Mouse (Mus musculus): ENCODE results near the gene Cd5l.
"Not testable (repeated sequence)": the region's sequence is repeated elsewhere in the genome, so short reads cannot be mapped to it uniquely, and the experiment has no call there.

Gene Cd5l

DNA sequence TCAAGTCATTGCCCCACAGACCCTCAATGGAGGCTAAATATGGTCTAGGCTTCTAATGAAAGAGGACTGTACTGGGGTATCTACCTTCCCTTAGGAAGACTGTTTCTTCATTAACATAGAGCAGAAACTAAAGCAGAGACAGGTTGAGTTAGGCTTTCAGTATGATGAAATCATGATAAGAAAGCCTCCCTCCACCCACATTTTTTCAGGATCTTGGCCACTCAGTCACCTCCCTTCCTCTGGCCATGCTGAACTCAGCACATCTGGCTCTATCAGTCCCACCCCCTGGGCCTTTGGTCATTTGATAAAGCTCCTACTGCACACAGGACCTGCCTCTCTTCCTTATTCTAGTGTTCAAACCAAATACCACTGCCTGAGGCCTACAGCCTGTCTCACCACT, at the start of gene Cd5l:
TSS of gene Cd5l (plus strand) at position 301 of the 400 bp plus-strand sequence.
- no peak for DNase-seq (ENCODE audit: low spot score in 2 of 2)

GRCm38 (mm10) chr3:87309922-87310321, 47.8 kb upstream of the Cd5l start:
- DNase-seq (ENCODE audit: low spot score in 2 of 2), result no peak

- no peak for DNase-seq (ENCODE audit: low spot score in 2 of 2)
Observed at GRCm38 (mm10) chr3:87322557-87322956, 35.1 kb upstream of the Cd5l start.

DNA sequence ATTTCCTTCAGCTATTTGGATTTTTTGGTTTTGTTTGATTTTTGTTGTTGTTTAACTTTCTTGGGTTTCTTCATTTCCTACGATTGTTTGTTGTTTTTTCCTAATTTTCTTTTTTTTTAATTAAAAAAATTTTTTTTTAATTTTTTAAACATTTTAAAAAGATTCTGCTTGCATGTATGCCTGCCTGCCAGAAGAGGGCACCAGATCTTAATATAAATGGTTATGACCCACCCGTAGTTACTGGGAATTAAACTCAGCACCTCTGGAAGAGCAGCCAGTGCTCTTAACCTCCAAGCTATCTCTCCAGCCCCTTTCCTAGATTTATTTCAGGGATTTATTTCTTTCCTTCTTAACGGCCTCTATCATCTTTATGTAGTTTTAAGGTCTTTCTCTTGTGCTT, 33.9 kb upstream of the Cd5l start:
- DNase-seq (ENCODE audit: low spot score in 2 of 2), result no peak

DNA sequence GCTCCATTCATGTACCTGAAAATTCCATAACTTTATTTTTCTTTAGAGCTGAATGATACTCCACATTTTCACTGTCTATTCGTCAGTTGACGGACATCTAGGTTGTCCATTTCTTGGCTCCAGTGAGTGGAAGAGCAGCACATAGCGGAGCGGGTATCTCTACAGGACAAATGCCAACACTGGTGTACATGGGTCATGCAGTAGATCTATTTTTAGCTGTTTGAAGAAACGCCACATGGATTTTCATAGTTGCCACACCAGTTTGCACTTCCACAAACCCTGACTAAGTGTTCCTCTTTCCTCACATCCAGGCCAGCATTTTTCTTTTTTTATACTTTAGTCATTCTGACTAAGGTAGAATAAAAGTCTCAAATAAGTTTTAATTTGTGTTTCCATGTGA, 19.8 kb upstream of the Cd5l start:
- DNase-seq (ENCODE audit: low spot score in 2 of 2), result no peak

DNA sequence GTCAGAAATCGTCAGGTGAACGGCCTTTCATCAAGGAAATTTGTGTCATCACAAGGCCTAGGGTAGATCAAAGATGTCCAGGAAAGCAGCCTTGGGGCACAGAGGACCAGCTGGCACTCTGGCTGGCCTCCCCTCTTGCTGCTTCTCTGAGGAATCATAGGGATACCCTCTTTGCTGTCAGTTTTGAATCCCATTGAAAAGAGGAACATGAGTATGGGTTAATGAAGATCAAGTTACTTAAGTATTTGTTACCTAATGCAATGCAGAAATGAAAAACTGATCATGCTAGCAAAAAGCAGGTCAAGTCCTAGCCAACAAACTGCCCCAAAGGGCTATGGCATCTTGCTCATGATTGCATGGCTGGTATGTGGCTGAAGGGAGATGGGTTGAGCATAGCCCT, 6.7 kb upstream of the Cd5l start:
- not testable (repeated sequence) for DNase-seq (ENCODE audit: low spot score in 2 of 2)

GRCm38 (mm10) chr3:87359215-87359614, 1.5 kb downstream of the Cd5l start:
- no peak for DNase-seq (ENCODE audit: low spot score in 2 of 2)

DNA sequence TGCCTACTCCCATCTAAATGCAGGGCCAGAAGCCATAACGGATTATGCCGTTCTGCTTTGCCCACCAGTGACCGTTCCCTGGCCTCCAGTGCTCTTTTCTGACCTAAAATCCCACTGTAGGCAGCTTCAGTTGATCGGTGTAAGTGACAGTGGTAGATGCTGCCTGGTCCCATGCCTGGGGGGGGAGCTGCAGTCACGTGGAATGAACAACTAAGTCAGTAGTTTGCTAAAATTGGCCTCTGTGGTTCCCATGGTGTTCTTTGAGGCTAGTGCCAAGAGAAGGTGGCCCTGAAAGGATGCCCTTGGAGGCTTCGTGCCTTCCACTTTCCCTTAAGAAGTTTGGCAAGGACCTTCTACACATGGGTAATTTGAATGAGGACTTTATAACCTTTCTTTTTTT, 2.8 kb downstream of the Cd5l start:
- DNase-seq (ENCODE audit: low spot score in 2 of 2), result no peak

DNA sequence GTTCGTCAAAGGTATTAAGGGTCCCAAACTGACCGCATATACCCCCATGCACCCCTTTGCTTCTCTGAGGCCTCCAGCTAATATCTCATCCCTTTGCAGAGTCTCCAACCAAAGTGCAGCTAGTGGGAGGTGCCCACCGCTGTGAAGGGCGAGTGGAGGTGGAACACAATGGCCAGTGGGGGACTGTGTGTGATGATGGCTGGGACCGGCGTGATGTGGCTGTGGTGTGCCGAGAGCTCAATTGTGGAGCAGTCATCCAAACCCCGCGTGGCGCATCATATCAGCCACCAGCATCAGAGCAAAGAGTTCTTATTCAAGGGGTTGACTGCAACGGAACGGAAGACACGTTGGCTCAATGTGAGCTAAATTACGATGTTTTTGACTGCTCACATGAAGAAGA, 8.0 kb downstream of the Cd5l start:
- no peak for DNase-seq (ENCODE audit: low spot score in 2 of 2)

GRCm38 (mm10) chr3:87367511-87367910, 9.8 kb downstream of the Cd5l start:
- no peak for DNase-seq (ENCODE audit: low spot score in 2 of 2)

DNA sequence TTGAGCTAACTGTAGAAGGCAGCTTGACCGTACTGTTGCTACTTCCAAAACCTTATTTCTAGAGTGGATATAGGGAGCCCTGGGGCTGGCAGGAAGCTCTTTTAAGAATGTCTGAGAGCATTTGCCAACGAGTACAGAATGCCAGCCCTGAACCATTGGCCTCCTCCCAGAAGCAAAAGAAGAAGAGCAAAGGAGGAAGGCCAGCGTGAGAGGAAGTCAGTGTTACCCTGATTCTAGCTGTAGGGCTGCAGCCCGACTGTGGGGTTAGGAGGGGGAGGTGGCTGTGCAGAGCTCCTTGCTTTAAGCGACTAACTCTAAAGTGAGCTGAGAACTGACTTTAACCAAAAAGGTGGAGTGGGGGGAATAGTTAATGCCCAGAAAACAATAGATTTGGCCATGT, 11.5 kb downstream of the Cd5l start:
- DNase-seq (ENCODE audit: low spot score in 2 of 2), result peak in 1 of 2 experiments; percentile 57

GRCm38 (mm10) chr3:87376195-87377165, 18.8 kb downstream of the Cd5l start, which contains the start of gene Fcrl1:
Gene Fcrl1 (plus strand): TSS chr3:87376387.
- peak in 1 of 2 experiments; percentile 21 for DNase-seq (ENCODE audit: low spot score in 2 of 2)

GRCm38 (mm10) chr3:87377228-87377627, 19.5 kb downstream of the Cd5l start:
- no peak for DNase-seq (ENCODE audit: low spot score in 2 of 2)

- no peak for DNase-seq (ENCODE audit: low spot score in 2 of 2)
Observed at GRCm38 (mm10) chr3:87377719-87378118, 20.0 kb downstream of the Cd5l start.

GRCm38 (mm10) chr3:87379641-87380315, 22.1 kb downstream of the Cd5l start:
- peak in 1 of 2 experiments; percentile 35 for DNase-seq (ENCODE audit: low spot score in 2 of 2)

GRCm38 (mm10) chr3:87381806-87382712, 24.4 kb downstream of the Cd5l start:
- no peak for DNase-seq (ENCODE audit: low spot score in 2 of 2)

- DNase-seq (ENCODE audit: low spot score in 2 of 2), result no peak
Observed at GRCm38 (mm10) chr3:87383308-87383707, 25.6 kb downstream of the Cd5l start.

GRCm38 (mm10) chr3:87385105-87385504, 27.4 kb downstream of the Cd5l start:
- DNase-seq (ENCODE audit: low spot score in 2 of 2), result no peak

DNA sequence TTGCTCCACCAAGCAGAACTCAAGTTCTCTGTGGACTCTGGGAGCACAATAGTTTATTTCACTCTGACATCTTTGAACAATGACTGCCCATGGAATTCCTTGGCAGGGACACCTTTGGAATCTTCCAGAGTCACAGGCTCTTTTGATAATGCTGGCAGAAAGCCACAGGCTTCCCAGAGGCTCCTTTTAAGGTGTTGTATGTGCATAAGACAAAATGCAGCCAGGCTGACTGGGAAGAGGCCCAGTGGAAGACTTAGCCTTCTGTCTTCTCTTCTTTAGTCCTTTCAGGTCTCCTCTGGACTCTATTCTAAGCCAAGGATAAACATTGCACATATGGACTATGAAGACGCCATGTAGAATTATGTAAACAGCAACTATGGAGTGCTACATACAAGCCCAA, 33.3 kb downstream of the Cd5l start:
- DNase-seq (ENCODE audit: low spot score in 2 of 2), result no peak

DNA sequence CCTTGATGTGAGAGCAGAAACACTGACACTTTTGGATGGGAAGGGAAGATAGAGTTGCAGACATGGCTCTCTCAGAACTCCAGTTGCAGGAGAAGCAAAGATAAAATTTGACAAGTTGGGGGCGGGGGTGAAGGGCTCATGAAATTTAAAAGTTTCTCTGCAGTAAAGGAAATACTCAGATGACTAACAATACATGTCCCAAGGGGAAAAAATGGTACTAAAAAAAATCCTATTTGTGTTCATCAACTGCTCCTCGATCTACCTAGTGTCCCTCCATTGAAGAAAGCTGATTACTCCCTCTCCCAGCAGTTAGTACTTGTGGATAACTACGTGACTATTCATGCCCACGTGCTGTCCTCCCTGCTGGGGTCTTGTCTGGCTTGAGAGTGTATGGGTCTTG, 41.1 kb downstream of the Cd5l start:
- DNase-seq (ENCODE audit: low spot score in 2 of 2), result no peak

DNA sequence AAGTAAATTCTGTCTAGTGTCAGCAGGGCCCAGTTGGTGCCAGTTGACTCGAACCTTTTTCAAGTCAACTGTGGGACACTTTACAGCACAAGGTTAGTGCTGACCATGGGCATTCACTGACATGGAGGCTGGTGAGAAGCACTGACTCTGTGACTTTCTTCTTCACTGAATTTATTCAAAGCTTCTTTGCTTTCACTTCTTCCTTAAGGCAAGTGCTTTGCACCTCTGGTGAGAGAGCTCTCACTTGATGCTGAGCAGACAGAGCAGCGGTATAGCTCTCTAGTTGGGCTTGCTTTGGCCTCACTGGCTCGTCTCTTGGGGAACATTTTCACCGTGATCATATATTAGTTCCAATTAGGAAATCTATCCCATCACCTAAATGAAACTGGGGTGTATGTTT, 42.2 kb downstream of the Cd5l start:
- DNase-seq (ENCODE audit: low spot score in 2 of 2), result peak in 1 of 2 experiments; percentile 26

DNA sequence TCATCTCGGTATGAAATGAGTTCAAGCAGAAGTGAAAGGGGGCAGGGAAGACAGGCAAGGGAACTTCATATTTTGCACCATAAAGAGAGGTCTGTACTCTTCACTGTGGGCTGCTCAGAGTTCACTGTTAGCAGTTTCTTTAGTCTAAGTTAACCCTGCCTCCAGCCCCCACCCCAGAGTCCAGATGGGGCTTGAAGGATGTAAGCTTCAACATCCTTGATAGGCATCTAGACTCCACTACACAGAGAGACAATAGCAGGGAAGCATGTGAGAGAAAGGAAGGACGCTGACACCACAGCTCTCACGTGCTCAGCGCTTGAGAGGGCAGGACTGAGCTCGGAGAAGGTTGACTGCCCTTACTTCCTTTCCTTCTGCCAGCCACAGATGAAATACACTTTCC, 43.6 kb downstream of the Cd5l start:
- peak; percentile 30 to 65 for DNase-seq (ENCODE audit: low spot score in 2 of 2)
